Mouse (Mus musculus) liver, postnatal 0 days (tissue): ENCODE results near the gene Pepd. TPM values are rescaled to one million over a fixed set of nuclear protein-coding genes. Genes with fewer than 3 reads are reported as not detected.
A peak's percentile ranks its signal among the peaks of the same experiment; 100 is the strongest.

Experiments used
- ATAC-seq: fragments of 200-750 bp; cut with Nextera tagmentation; 2 replicates; pipeline ENCODE4 v1.8.0; 2017; ENCODE audit warnings: mild to moderate bottlenecking, moderate library complexity
- DNase-seq: peaks from one replicate; pipeline ENCODE4 v3.0.0-alpha.2; 2016
- H3K27ac ChIP-seq: fragments of 300-500 bp; sonication (generic); 2 replicates; pipeline ENCODE4 v1.5.1; 2014; ENCODE audit warnings: antibody characterized with exemption, moderate library complexity, mild to moderate bottlenecking, low read depth
- H3K27me3 ChIP-seq: fragments of 300-500 bp; sonication (generic); 2 replicates; pipeline ENCODE4 v1.6.1; 2014; ENCODE audit warnings: low read length, control low read depth, mixed read lengths; ENCODE audit not compliant: insufficient read depth
- H3K36me3 ChIP-seq: fragments of 300-500 bp; sonication (generic); replicated peaks from 2 replicates; pipeline ENCODE4 v1.6.1; 2014; ENCODE audit warnings: mild to moderate bottlenecking, control low read depth, low read length, moderate library complexity, mixed read lengths; ENCODE audit not compliant: insufficient read depth
- H3K4me1 ChIP-seq: fragments of 300-500 bp; sonication (generic); 2 replicates; pipeline ENCODE4 v1.6.1; 2014; ENCODE audit warnings: antibody characterized with exemption, mild to moderate bottlenecking, control low read depth; ENCODE audit not compliant: insufficient read depth
- H3K4me2 ChIP-seq: fragments of 300-500 bp; sonication (generic); 2 replicates; pipeline ENCODE4 v1.6.1; 2014; ENCODE audit warnings: low read depth, mild to moderate bottlenecking, low read length, moderate library complexity, mixed read lengths
- H3K4me3 ChIP-seq: fragments of 300-500 bp; sonication (generic); 2 replicates; pipeline ENCODE4 v1.5.1; 2014; ENCODE audit warnings: low read depth, low read length
- H3K9ac ChIP-seq: fragments of 300-500 bp; sonication (generic); replicated peaks from 2 replicates; pipeline ENCODE4 v1.6.1; 2014; ENCODE audit warnings: mild to moderate bottlenecking, moderate library complexity
- H3K9me3 ChIP-seq: fragments of 300-500 bp; sonication (generic); 2 replicates; pipeline ENCODE4 v1.6.1; 2016; ENCODE audit warnings: mild to moderate bottlenecking, control low read depth, low read length, mixed read lengths
- CTCF ChIP-seq: sonication (generic); IDR thresholded peaks from 2 replicates; pipeline ENCODE4 v1.5.1; 2016; ENCODE audit warnings: antibody characterized with exemption, low read depth
- EP300 ChIP-seq: IDR thresholded peaks from 2 replicates; pipeline ENCODE4 v1.6.1; 2016; ENCODE audit warnings: antibody characterized with exemption, low read depth, mild to moderate bottlenecking
- WGBS: fragments of 180-500 bp; shearing (Covaris S2); extraction: QIAGEN DNeasy Blood & Tissue Kit; methylation state at CpG from one replicate; pipeline ENCODE4 v1.1.7; 2014; ENCODE audit not compliant: insufficient replicate concordance; 5-methylcytosine and 5-hydroxymethylcytosine counted together
- polyA plus RNA-seq: library from polyadenylated mRNA; unstranded; fragments of >200 nt; fragmentation: Nextera tagmentation; extraction: Ambion mirVana; gene quantifications from 2 replicates; pipeline ENCODE4 v1.2.1, GENCODE M21; 2015

Gene Pepd
- polyA plus RNA-seq, 1 experiment from 2014 or later, result 30.2 TPM

DNA sequence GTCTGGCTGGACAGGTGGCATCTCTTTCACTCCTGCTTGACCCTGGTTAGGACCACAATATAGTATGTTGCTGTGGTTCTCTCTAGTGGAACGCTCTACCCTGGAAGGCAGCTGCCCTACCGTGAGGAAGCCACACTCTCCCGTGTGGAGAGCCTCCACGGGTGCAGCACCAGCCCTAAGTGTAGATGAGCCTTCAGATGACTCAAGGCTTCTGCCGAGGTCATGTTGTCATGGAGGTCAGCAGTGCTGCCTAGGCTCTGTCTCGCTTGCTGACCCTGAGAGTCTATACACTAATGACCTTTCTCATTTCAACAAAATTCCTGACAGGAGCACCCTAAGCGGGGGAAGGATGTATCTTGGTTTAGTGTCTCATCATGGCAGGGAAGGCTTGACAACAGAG lies 13.8 kb downstream of the Pepd start:
- H3K9ac ChIP-seq, result no peak overlapping the region
- H3K4me1 ChIP-seq, result no peaks in the 10 kb centered on the region
- no peaks in the 10 kb centered on the region for H3K9me3 ChIP-seq
- no peak overlapping the region for H3K4me3 ChIP-seq
- 79% methylated on average over 7 of the region's 7 CpGs for WGBS
- H3K27me3 ChIP-seq, result no peaks in the 10 kb centered on the region
- H3K4me2 ChIP-seq, result no peak overlapping the region
- DNase-seq, result no peak
- no peak for ATAC-seq
- peaks cover 5% of the 10 kb centered on the region; the same call in 1 of the 2 replicates for H3K36me3 ChIP-seq
- no peak for TF ChIP-seq EP300
- TF ChIP-seq CTCF, result no peak
- no peak overlapping the region for H3K27ac ChIP-seq

DNA sequence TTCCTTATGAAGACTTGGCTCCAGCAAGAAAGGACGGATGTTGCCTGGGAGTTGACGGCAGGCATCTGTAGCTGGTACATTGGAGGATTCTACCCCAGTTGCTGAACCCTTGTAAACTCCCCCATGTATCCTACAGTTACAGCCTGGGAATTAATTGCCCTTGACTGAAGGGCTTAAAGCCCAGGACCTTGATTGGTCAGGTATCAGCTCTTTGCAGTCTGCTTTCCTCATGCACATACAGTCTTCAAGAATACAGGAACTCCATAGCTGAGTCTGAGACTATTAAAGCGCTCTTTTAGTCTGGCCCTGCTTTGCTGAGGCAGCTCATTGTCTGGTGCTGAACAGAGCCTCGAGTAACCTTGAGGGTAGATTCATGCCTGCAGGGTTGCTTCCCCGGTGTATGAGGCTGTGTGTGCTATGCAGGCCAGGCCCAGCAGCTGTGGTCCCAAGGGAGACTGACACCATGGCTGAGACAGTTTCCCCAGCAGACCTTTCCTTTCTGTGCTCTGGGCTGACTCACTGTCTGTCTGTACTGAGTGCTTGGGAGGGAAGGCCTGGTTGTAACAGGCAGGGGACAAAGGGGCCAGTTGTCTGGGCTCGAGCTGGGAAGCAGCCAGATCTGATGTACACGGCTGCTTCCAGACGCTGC lies 17.6 kb downstream of the Pepd start:
- no peak for DNase-seq
- no peak overlapping the region for H3K9ac ChIP-seq

GRCm38 (mm10) chr7:34930263-34930757 lies 18.1 kb downstream of the Pepd start:
- no peak overlapping the region for H3K27ac ChIP-seq
- H3K9ac ChIP-seq, result no peak overlapping the region
- WGBS, result 65% methylated on average over 7 of the region's 7 CpGs
- TF ChIP-seq CTCF, result no peak
- TF ChIP-seq EP300, result no peak
- H3K27me3 ChIP-seq, result no peaks in the 10 kb centered on the region
- H3K9me3 ChIP-seq, result no peaks in the 10 kb centered on the region
- H3K36me3 ChIP-seq, result peaks cover 10% of the 10 kb centered on the region; the same call in 1 of the 2 replicates
- DNase-seq (no peak), ATAC-seq (no peak)
- H3K4me1 ChIP-seq, result no peaks in the 10 kb centered on the region
- H3K4me3 ChIP-seq, result no peak overlapping the region
- H3K4me2 ChIP-seq, result no peak overlapping the region

More for the DNA sequence above, 17.6 kb downstream of the Pepd start:
- no peak for ATAC-seq
- Histone ChIP-seq H3K36me3 (peaks cover 8% of the 10 kb centered on the region; the same call in 1 of the 2 replicates), H3K4me1 (no peaks in the 10 kb centered on the region), H3K9me3 (no peaks in the 10 kb centered on the region), H3K4me2 (no peak overlapping the region), H3K27ac (no peak overlapping the region), H3K4me3 (no peak overlapping the region), H3K27me3 (no peaks in the 10 kb centered on the region)
- TF ChIP-seq EP300, result no peak
- TF ChIP-seq CTCF, result no peak
- 60% methylated on average over 8 of the region's 8 CpGs for WGBS

DNA sequence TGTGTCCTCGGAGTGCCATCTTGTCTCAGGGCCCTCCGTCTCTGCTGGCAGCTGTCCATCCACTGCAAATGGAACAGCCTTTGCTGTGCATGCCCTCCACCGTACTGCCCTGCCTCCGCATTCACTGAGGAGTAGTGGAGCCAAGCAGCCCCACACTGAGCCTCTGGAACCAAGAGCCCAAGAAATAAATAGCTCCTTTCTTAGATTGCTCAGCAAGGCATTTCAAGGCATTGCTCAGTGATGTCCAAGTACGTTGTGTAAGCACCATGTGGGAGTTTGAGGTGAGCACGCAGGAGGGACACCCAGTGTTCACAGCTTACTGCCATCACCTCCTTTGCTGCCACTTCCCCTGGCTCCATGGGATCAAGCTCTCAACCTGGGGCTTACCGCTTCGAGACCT lies 20.5 kb downstream of the Pepd start:
- no peaks in the 10 kb centered on the region for H3K27me3 ChIP-seq
- H3K4me2 ChIP-seq, result no peak overlapping the region
- H3K27ac ChIP-seq, result 0 out of 2 replicates have a peak overlapping the region, but pooled peaks have one; percentile 0
- peaks cover 13% of the 10 kb centered on the region for H3K36me3 ChIP-seq
- no peaks in the 10 kb centered on the region for H3K4me1 ChIP-seq
- TF ChIP-seq EP300 (no peak), CTCF (no peak)
- no peak overlapping the region for H3K4me3 ChIP-seq
- DNase-seq (no peak), ATAC-seq (peak; percentile 6; the same call in 1 of the 2 replicates)
- H3K9ac ChIP-seq, result no peak overlapping the region
- WGBS, result 85% methylated on average over 8 of the region's 8 CpGs
- 0 out of 2 replicates have a peak, but pooled peaks cover 5% of the 10 kb centered on the region for H3K9me3 ChIP-seq

GRCm38 (mm10) chr7:34933142-34933541 lies 21.0 kb downstream of the Pepd start:
- H3K27ac ChIP-seq, result 0 out of 2 replicates have a peak overlapping the region, but pooled peaks have one; percentile 0
- H3K36me3 ChIP-seq, result peaks cover 13% of the 10 kb centered on the region
- no peak overlapping the region for H3K9ac ChIP-seq
- H3K4me1 ChIP-seq, result no peaks in the 10 kb centered on the region
- no peak for TF ChIP-seq EP300
- TF ChIP-seq CTCF, result no peak
- peak; percentile 32 for DNase-seq
- no peak overlapping the region for H3K4me2 ChIP-seq
- no peaks in the 10 kb centered on the region for H3K27me3 ChIP-seq
- 61% methylated on average over 3 of the region's 3 CpGs for WGBS
- H3K4me3 ChIP-seq, result no peak overlapping the region
- 0 out of 2 replicates have a peak, but pooled peaks cover 5% of the 10 kb centered on the region for H3K9me3 ChIP-seq
- peak; percentile 89 for ATAC-seq

DNA sequence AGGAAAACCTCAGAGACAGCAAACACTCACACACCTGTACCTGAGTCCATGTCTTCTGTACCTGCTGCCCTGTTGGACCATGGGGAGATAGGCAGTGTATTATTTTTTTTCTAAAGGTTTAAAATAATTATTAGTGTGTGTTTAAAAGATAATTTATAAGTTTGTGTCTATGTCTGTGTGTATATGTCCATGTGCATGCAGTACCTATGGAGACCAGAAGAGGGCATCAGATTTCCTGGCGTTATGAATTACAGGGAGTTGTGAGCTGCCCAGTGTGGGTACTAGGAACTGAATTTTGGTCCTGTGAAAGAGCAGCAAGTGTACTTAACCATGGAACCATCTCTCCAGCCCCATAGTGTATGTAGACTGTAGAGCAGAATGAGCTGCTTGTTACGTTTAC lies 24.2 kb downstream of the Pepd start:
- H3K27ac ChIP-seq, result no peak overlapping the region
- 0 out of 2 replicates have a peak, but pooled peaks cover 5% of the 10 kb centered on the region for H3K9me3 ChIP-seq
- H3K27me3 ChIP-seq, result no peaks in the 10 kb centered on the region
- no peak overlapping the region for H3K4me2 ChIP-seq
- WGBS, result 83% methylated on average over 2 of the region's 2 CpGs
- H3K4me3 ChIP-seq, result no peak overlapping the region
- no peak overlapping the region for H3K9ac ChIP-seq
- peaks cover 13% of the 10 kb centered on the region for H3K36me3 ChIP-seq
- no peak for TF ChIP-seq EP300
- peak; percentile 35 for TF ChIP-seq CTCF
- no peak for DNase-seq
- H3K4me1 ChIP-seq, result no peaks in the 10 kb centered on the region
- no peak for ATAC-seq
